13 mouse cellular contexts compared by ENCODE assay signal in genomic region chr16:87655005-87655404, GRCm38 (mm10). TPM values are rescaled to one million over a fixed set of nuclear protein-coding genes. Genes with fewer than 3 reads are reported as not detected.
DNase-seq lines count a peak whose midpoint lies in the region; ATAC-seq lines count a peak whose summit lies in the region.
"Had no signal": no experiment of that assay in that cellular context is flagged by ENCODE, and none has a peak within 500 bp of the region (broad histone marks: within the 10 kb centered on the region; RNA-seq: fewer than 3 reads in every experiment).

No protein-coding gene starts in this region.

- no peak overlapping the region for H3K4me3 ChIP-seq in kidney, embryonic 16.5 days (ENCODE audit: low read length)
- no peak overlapping the region for H3K4me3 ChIP-seq in kidney, embryonic 14.5 days (ENCODE audit: low read length)
- H3K4me3 ChIP-seq in limb, embryonic 15.5 days: no peak overlapping the region
- H3K4me3 ChIP-seq: erythroblast, embryonic 14.5 days; hindbrain, embryonic 13.5 days had no signal

- H3K27ac ChIP-seq in kidney, embryonic 16.5 days (ENCODE audit: low read length): 0 out of 2 replicates have a peak overlapping the region, but pooled peaks have one; percentile 42
- no peak overlapping the region for H3K27ac ChIP-seq in kidney, embryonic 14.5 days (ENCODE audit: low read depth, low read length)
- H3K27ac ChIP-seq in limb, embryonic 15.5 days: peak overlapping the region; percentile 9; the same call in 1 of the 2 replicates
- H3K27ac ChIP-seq: hindbrain, embryonic 13.5 days had no signal

- WGBS in kidney, embryonic 16.5 days: 65% methylated on average over 5 of the region's 5 CpGs
- WGBS in kidney, embryonic 14.5 days: 66% methylated on average over 5 of the region's 5 CpGs
- 86% methylated on average over 5 of the region's 5 CpGs for WGBS in limb, embryonic 15.5 days

- no peaks in the 10 kb centered on the region for H3K27me3 ChIP-seq in kidney, embryonic 16.5 days (ENCODE audit: insufficient read depth, low read length)
- no peaks in the 10 kb centered on the region for H3K27me3 ChIP-seq in kidney, embryonic 14.5 days (ENCODE audit: control insufficient read depth, insufficient read depth, low read length)
- H3K27me3 ChIP-seq in limb, embryonic 15.5 days: no peaks in the 10 kb centered on the region
- H3K27me3 ChIP-seq: hindbrain, embryonic 13.5 days had no signal

- H3K36me3 ChIP-seq in kidney, embryonic 16.5 days (ENCODE audit: insufficient read depth, low read length): no peaks in the 10 kb centered on the region
- no peaks in the 10 kb centered on the region for H3K36me3 ChIP-seq in kidney, embryonic 14.5 days (ENCODE audit: control insufficient read depth, insufficient read depth, low read length)
- no peaks in the 10 kb centered on the region for H3K36me3 ChIP-seq in limb, embryonic 15.5 days
- H3K36me3 ChIP-seq: hindbrain, embryonic 13.5 days had no signal

- no peak overlapping the region for H3K9ac ChIP-seq in kidney, embryonic 16.5 days (replicated peaks; ENCODE audit: low read length)
- H3K9ac ChIP-seq in kidney, embryonic 14.5 days (ENCODE audit: low read depth, low read length): no peak overlapping the region
- no peak overlapping the region for H3K9ac ChIP-seq in limb, embryonic 15.5 days
- H3K9ac ChIP-seq: hindbrain, embryonic 13.5 days had no signal

- H3K9me3 ChIP-seq in kidney, embryonic 16.5 days (ENCODE audit: low read length): no peaks in the 10 kb centered on the region
- no peaks in the 10 kb centered on the region for H3K9me3 ChIP-seq in kidney, embryonic 14.5 days (ENCODE audit: control insufficient read depth, low read length)
- H3K9me3 ChIP-seq in limb, embryonic 15.5 days: no peaks in the 10 kb centered on the region
- H3K9me3 ChIP-seq: hindbrain, embryonic 13.5 days had no signal

- ATAC-seq in kidney, embryonic 16.5 days (ENCODE audit: low FRiP score, low TSS enrichment): no peak
- no peak for ATAC-seq in kidney, embryonic 14.5 days (ENCODE audit: low FRiP score, low TSS enrichment)
- no peak for ATAC-seq in limb, embryonic 15.5 days (ENCODE audit: insufficient number of reproducible peaks, low FRiP score, low TSS enrichment, low read depth)
- ATAC-seq: intestine, postnatal 0 days; midbrain, embryonic 16.5 days had no signal

- peak; percentile 48 for DNase-seq in adrenal gland, adult 2 months
- DNase-seq in adrenal gland, postnatal 4 days (ENCODE audit: low spot score in 2 of 2): no peak
- DNase-seq in 3134 (ENCODE audit: extremely low read depth, insufficient read length, low spot score): peak; percentile 27
- no peak for DNase-seq in thymus, postnatal 4 days
- DNase-seq in embryo, embryonic 9.5 days (ENCODE audit: extremely low spot score): no peak
- DNase-seq: cerebellum, adult 9-10 months had no signal

- peaks cover 4% of the 10 kb centered on the region; the same call in 1 of the 2 replicates for H3K4me1 ChIP-seq in kidney, embryonic 16.5 days (ENCODE audit: insufficient read depth, low read length)
- peaks cover 11% of the 10 kb centered on the region; the same call in 1 of the 2 replicates for H3K4me1 ChIP-seq in kidney, embryonic 14.5 days (ENCODE audit: control insufficient read depth, insufficient read depth, low read length)
- peaks cover 7% of the 10 kb centered on the region; the same call in 1 of the 2 replicates for H3K4me1 ChIP-seq in limb, embryonic 15.5 days
- H3K4me1 ChIP-seq: hindbrain, embryonic 13.5 days had no signal

- no peak overlapping the region for H3K4me2 ChIP-seq in kidney, embryonic 16.5 days (replicated peaks; ENCODE audit: low read depth, low read length)
- no peak overlapping the region for H3K4me2 ChIP-seq in kidney, embryonic 14.5 days (replicated peaks; ENCODE audit: low read depth, low read length)
- no peak overlapping the region for H3K4me2 ChIP-seq in limb, embryonic 15.5 days
- H3K4me2 ChIP-seq: hindbrain, embryonic 13.5 days had no signal

RNA-seq across cellular contexts. Expression of gene Bach1, which starts 43.7 kb away (rescaled TPM):
- total RNA-seq in adrenal gland, adult 2 months (2021): 10 to 100 TPM; 14.3 to 25.7 TPM
- polyA plus RNA-seq in adrenal gland, adult 2 months (2012; rRNA removed): 4.2 and 5.6 TPM in 2 replicates
- total RNA-seq in adrenal gland, postnatal 4 days (2021): 10 to 100 TPM; 29.4 to 30.9 TPM
- 12.0 and 12.5 TPM in 2 replicates for polyA plus RNA-seq in kidney, embryonic 16.5 days (2015; fragmentation: Nextera tagmentation; extraction: Ambion mirVana)
- 9.8 and 19.6 TPM in 2 replicates for polyA plus RNA-seq in kidney, embryonic 14.5 days (2014; fragmentation: Nextera tagmentation; extraction: Ambion mirVana)
- polyA plus RNA-seq in limb, embryonic 15.5 days (2015; fragmentation: Nextera tagmentation; extraction: Ambion mirVana): 15.5 and 15.6 TPM in 2 replicates

Comparison
In these comparisons a context has a peak if more than half of its experiments do, and no peak if none do; other contexts are left out.
1. DNase-seq: peak in adrenal gland, adult 2 months (single experiment) and 3134 (single experiment); none in adrenal gland, postnatal 4 days (0 of 2), thymus, postnatal 4 days (single experiment) and embryo, embryonic 9.5 days (single experiment).